Mouse (Mus musculus) C2C12 (cell line): ENCODE data around the gene Tmed8.

Experiments
- CTCF ChIP-seq: IDR thresholded peaks from one replicate; pipeline ENCODE4 v1.5.1; 2011; ENCODE audit not compliant: control insufficient read depth, insufficient read depth, insufficient read length
- MAX ChIP-seq: IDR thresholded peaks from one replicate; pipeline ENCODE4 v1.6.1; 2011; ENCODE audit warnings: mild to moderate bottlenecking, control low read depth
- MYOD1 ChIP-seq: IDR thresholded peaks from one replicate; pipeline ENCODE4 v1.6.1; 2011; ENCODE audit warnings: low read depth; ENCODE audit not compliant: control insufficient read depth, insufficient read length
- MYOG ChIP-seq: IDR thresholded peaks from one replicate; pipeline ENCODE4 v1.6.1; 2011; ENCODE audit not compliant: control insufficient read depth, insufficient read length; ENCODE audit errors: extremely low read depth
- USF1 ChIP-seq: IDR thresholded peaks from one replicate; pipeline ENCODE4 v1.6.1; 2011; ENCODE audit warnings: low read depth, mild to moderate bottlenecking, control low read depth, moderate library complexity

DNA sequence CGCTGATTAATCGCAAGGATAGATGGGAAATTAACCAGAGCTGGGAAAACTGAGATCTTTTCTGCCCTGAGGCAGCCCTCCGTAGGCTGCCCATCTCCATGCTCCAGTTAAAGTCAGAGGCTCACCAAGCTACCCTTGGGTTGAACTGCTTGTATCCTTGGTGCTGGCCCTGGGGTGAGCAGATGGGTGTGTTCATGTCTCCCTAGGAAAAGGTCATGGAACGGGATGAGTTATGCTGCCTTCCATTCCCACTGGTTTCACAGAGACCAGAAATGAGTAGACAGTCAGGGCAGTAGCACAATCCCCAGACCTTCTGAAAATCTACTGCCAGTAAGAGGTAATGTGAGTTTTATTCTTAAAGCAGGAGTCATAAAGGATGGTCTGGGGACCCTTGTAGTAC lies 22.6 kb downstream of the Tmed8 start:
- no peak for TF ChIP-seq USF1
- no peak for TF ChIP-seq CTCF
- TF ChIP-seq MYOG = no peak
- no peak for TF ChIP-seq MYOD1
- TF ChIP-seq MAX = no peak
